Mouse (Mus musculus) c-Kit-positive CD71-positive TER-119-negative erythroid progenitor cells, embryonic 14.5 days (primary cell): ENCODE measurements around the gene Mxd4.

ENCODE experiments used
- DNase-seq: peaks from one replicate; pipeline ENCODE4 v3.0.0-alpha.2; 2013; ENCODE audit warnings: low read depth

Gene Mxd4

GRCm38 (mm10) chr5:34169954-34170353, 17.6 kb downstream of the Mxd4 start:
- no peak for DNase-seq

GRCm38 (mm10) chr5:34168950-34169891, 18.3 kb downstream of the Mxd4 start, which contains the start of the genes Poln and Haus3:
TSS of gene Poln (minus strand) at chr5:34169448.
TSS of gene Haus3 (minus strand) at chr5:34169527.
- DNase-seq, result peak; percentile 97

- no peak for DNase-seq
Observed at GRCm38 (mm10) chr5:34167857-34168256, 19.7 kb downstream of the Mxd4 start.

GRCm38 (mm10) chr5:34165793-34166192, 21.7 kb downstream of the Mxd4 start:
- no peak for DNase-seq

GRCm38 (mm10) chr5:34148476-34148875, 39.0 kb downstream of the Mxd4 start:
- no peak for DNase-seq

GRCm38 (mm10) chr5:34147554-34147953, 40.0 kb downstream of the Mxd4 start:
- no peak for DNase-seq

- peak; percentile 7 for DNase-seq
Observed at GRCm38 (mm10) chr5:34139751-34140150, 47.8 kb downstream of the Mxd4 start.

- DNase-seq, result no peak
Observed at GRCm38 (mm10) chr5:34132731-34133130, 54.8 kb downstream of the Mxd4 start.

GRCm38 (mm10) chr5:34124131-34124530, 63.4 kb downstream of the Mxd4 start:
- no peak for DNase-seq
